Mouse (Mus musculus) bone marrow, adult 2 months (tissue): ENCODE measurements around the gene Slc5a5. TPM values are rescaled to one million over a fixed set of nuclear protein-coding genes. Genes with fewer than 3 reads are reported as not detected.

Source experiments
- H3K27ac ChIP-seq: fragments of 200-500 bp; 2 replicates; pipeline ENCODE4 v1.5.1; 2012; ENCODE audit warnings: low read depth, mild to moderate bottlenecking, control low read depth, inconsistent platforms, low read length; ENCODE audit not compliant: control insufficient read depth, poor library complexity, insufficient read depth
- H3K4me1 ChIP-seq: fragments of 200-500 bp; 2 replicates; pipeline ENCODE4 v1.6.1; 2011; ENCODE audit warnings: low read length; ENCODE audit not compliant: control insufficient read depth, insufficient read depth
- H3K4me3 ChIP-seq: fragments of 200-500 bp; replicated peaks from 2 replicates; pipeline ENCODE3; 2011; ENCODE audit warnings: mild to moderate bottlenecking, low read depth, low read length, control low read depth; ENCODE audit not compliant: control insufficient read depth
- CTCF ChIP-seq: fragments of 200-500 bp; IDR thresholded peaks from 2 replicates; pipeline ENCODE4 v1.5.1; 2011; ENCODE audit warnings: low read length, control low read depth; ENCODE audit not compliant: control insufficient read depth, insufficient read depth
- POLR2A ChIP-seq: fragments of 200-500 bp; IDR thresholded peaks from 2 replicates; pipeline ENCODE4 v1.6.1; 2011; ENCODE audit warnings: low read depth, mild to moderate bottlenecking, control low read depth, low read length, borderline replicate concordance; ENCODE audit not compliant: control insufficient read depth
- WGBS: fragments of 180-500 bp; shearing (Covaris S2); methylation state at CpG from one replicate; pipeline ENCODE4 v1.1.7; 2018; 5-methylcytosine and 5-hydroxymethylcytosine counted together
- polyA plus RNA-seq: library from polyadenylated mRNA; stranded (reverse); fragments of >200 nt; gene quantifications from 2 replicates; pipeline ENCODE4 v1.2.4, GENCODE M21; 2011; ENCODE audit warnings: low replicate concordance; ENCODE audit not compliant: missing spikeins, insufficient read depth, insufficient read length

The Slc5a5 gene
- polyA plus RNA-seq, 1 experiment = not detected

- 45% methylated on average over 11 of the region's 11 CpGs for WGBS
- Histone ChIP-seq H3K4me3 (no peak overlapping the region), H3K27ac (no peak overlapping the region), H3K4me1 (no peaks in the 10 kb centered on the region)
- no peak for TF ChIP-seq CTCF
- no peak for TF ChIP-seq POLR2A
Measured at GRCm38 (mm10) chr8:70880546-70880945, 12.0 kb downstream of the Slc5a5 start.

DNA sequence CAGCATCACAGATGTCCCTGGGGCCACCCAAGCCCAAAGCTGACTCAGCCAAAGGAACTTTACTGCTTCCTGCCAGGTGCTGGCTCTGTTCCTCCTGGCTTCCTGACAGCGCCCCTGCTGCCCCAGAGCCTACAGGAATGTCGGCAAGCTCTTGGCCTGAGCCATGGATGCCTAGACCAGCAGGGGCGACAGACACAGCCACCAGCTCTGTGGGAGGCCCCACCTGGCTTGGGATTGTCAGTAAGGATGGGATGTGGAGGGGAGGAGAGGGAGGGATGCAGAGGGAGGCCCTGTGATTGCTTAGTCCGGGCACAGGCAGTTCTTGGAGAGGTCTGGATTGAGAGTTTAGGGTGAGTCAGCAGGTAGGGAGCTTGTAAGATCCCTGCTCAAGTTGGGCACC is 12.4 kb downstream of the Slc5a5 start:
- Histone ChIP-seq H3K4me3 (no peak overlapping the region), H3K4me1 (no peaks in the 10 kb centered on the region), H3K27ac (no peak overlapping the region)
- 3% methylated on average over 4 of the region's 4 CpGs for WGBS
- no peak for TF ChIP-seq POLR2A
- TF ChIP-seq CTCF = no peak

- Histone ChIP-seq H3K4me1 (no peaks in the 10 kb centered on the region), H3K4me3 (no peak overlapping the region), H3K27ac (no peak overlapping the region)
- WGBS = 74% methylated on average over 4 of the region's 4 CpGs
- TF ChIP-seq POLR2A (no peak), CTCF (no peak)
Measured at GRCm38 (mm10) chr8:70879500-70879899, 13.1 kb downstream of the Slc5a5 start.

DNA sequence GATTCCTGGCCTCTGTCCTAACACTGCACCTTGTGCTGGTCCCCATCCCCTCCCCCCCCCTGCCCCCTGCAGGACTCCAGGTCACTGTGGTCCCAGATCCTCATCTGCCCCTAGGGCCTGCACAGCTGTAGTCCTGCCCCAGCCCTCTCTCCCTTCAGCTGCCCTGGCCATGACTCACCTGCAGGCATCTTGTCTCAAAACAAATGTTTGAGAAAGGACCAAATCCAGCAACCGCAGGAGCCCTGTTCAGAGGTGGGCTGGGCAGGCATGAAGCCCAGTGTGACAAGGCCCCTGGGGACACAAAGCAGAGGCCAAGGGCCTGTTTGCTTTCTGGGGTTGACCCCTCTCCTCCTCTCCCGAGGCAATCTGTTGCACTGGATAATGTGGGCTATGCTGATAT is 14.4 kb downstream of the Slc5a5 start:
- no peak for TF ChIP-seq POLR2A
- TF ChIP-seq CTCF = no peak
- Histone ChIP-seq H3K4me3 (no peak overlapping the region), H3K4me1 (no peaks in the 10 kb centered on the region), H3K27ac (no peak overlapping the region)
- WGBS = 66% methylated on average over 2 of the region's 2 CpGs

DNA sequence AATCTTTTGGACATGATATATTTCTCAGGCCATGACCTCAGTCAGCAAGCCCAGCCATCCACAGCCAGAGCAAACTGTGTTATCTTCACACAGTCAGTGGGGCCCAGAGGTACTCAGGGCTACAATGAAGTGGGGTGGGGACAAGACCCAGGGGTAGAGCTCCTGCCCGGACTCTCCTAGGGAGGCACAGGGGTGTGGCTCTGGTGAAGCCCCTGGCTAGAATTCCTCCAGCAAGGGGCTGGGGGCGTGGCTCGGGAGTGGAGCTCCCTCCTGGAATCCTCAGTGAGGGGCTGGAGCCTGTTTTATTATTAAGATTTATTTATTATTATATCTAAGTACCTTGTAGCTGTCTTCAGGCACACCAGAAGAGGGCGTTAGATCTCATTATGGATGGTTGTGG is 16.2 kb downstream of the Slc5a5 start:
- no peak overlapping the region for H3K27ac ChIP-seq
- WGBS = 74% methylated on average over 4 of the region's 4 CpGs
- no peaks in the 10 kb centered on the region; the same call in 1 of the 2 replicates for H3K4me1 ChIP-seq
- H3K4me3 ChIP-seq = no peak overlapping the region
- TF ChIP-seq CTCF = no peak
- no peak for TF ChIP-seq POLR2A

DNA sequence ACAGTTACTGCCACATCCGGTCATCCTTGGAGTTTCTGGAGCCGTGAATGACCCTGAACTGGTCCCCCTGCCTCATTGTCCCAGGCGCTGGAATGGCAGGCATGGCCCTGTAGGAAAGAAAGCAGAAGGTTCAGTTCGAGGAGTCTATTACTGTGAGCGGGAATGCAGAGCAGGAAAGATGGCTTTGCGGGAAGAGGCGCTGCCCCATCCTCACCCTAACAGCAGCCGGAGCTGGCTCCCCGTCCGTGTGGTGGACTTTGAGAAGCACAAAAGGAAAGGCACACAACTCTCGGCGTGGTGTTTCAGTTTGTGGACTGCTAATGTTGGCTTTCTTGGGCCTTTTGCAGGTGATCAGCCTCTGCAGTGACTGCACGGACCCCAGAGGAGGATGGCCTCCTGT is 18.1 kb downstream of the Slc5a5 start:
- H3K4me3 ChIP-seq = no peak overlapping the region
- 90% methylated on average over 13 of the region's 13 CpGs for WGBS
- no peak overlapping the region for H3K27ac ChIP-seq
- no peaks in the 10 kb centered on the region; the same call in 1 of the 2 replicates for H3K4me1 ChIP-seq
- TF ChIP-seq CTCF = no peak
- no peak for TF ChIP-seq POLR2A

DNA sequence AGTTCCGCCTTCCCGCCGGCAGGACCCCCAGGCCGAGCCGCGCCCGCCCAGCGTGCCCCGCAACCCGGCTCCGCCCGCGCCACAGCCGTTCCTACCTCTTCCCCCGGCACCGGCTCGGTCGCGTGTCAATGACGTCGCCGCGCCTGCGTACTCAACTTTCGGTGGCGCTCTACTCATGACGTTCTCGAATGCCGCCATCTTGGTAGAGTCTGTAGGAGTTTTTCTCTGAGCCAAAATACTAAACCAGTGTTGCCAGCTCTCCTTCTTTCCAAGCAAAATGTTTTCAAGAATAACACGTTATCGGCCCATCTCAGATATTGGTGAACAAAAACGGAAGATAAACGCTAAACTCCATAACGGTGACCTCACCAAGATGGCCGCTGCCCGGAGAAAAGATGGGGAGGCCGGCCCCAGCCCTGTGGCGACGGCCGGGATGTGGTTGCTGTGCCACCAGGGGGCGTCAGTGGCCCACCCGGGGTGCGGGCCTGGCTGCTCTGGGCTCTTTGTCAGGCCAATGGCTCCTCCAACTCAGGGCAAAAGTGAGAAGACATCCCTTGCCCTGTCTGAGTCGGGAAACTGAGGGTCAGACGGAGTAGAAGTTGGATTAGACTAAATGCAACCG is 19.1 kb downstream of the Slc5a5 start, which contains the start of gene Ccdc124:
Ccdc124 (minus strand) TSS at position 572 of the 622 bp plus-strand sequence.
- H3K27ac ChIP-seq = peak within 1 kb of the TSS; percentile 77
- WGBS = 2% methylated on average over 46 of the region's 46 CpGs

DNA sequence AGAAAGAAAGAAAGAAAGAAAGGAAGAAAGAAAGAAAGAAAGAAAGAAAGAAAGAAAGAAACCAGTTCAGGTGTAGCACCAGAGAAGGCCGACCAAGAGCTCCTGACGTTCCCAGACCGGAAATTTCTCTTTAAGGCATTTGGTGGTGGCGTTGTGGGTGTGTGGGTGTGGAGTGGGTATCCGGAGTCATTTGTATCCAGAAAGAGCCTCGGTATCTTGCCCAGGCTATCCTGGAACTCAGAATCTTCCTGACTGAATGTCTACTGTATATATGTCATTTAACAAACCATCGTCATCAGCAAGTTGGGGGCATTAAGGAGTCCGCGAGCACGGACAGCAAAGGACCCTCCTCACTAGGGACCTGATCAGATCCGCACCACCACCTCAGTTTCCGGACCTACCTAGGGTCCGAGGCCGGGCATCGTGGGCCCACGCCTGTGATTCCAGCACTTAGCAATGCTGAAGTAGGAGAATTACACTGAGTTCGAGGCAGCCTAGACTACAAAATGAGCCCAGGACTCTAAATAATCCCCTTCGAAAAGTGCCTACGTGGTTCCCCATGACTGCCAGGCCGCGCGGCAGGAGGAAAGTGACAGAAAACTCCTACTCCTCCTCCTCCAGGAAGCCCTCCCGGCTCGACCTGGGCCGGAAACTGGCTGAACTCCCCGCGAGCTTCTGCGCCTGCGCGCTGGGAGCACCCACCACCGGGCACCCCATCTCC is 19.8 kb downstream of the Slc5a5 start:
- 4% methylated on average over 31 of the region's 31 CpGs for WGBS
- Histone ChIP-seq H3K4me3 (peak overlapping the region; percentile 62), H3K4me1 (peaks cover 1% of the 10 kb centered on the region; the same call in 1 of the 2 replicates), H3K27ac (peak overlapping the region; percentile 77)
- TF ChIP-seq POLR2A = no peak
- TF ChIP-seq CTCF = no peak

More for the DNA sequence above, 19.1 kb downstream of the Slc5a5 start, which contains the start of gene Ccdc124:
- Histone ChIP-seq H3K4me3 (peak within 1 kb of the TSS; percentile 62), H3K4me1 (no peaks in the 10 kb centered on the region; the same call in 1 of the 2 replicates)
- TF ChIP-seq POLR2A (peak; percentile 46; the same call in 1 of the 2 replicates), CTCF (peak; percentile 82)
